Mouse (Mus musculus) ES-E14 (cell line): Measurements from ENCODE around the gene Olfml2a. TPM values are rescaled to one million over a fixed set of nuclear protein-coding genes. Genes with fewer than 3 reads are reported as not detected.
A peak's percentile ranks its signal among the peaks of the same experiment; 100 is the strongest.

Experiments used
- DNase-seq: peaks from one replicate; pipeline ENCODE4 v3.0.0-alpha.2; 2013; ENCODE audit warnings: low read depth, low spot score
- H3K27ac ChIP-seq: 2 replicates; pipeline ENCODE4 v1.5.1; 2012; ENCODE audit warnings: low read depth, mild to moderate bottlenecking, low read length, moderate library complexity, mixed read lengths; ENCODE audit not compliant: poor library complexity, insufficient read depth, severe bottlenecking
- H3K36me3 ChIP-seq: 2 replicates; pipeline ENCODE4 v1.6.1; 2012; ENCODE audit warnings: mild to moderate bottlenecking, low read length, moderate library complexity, mixed read lengths; ENCODE audit not compliant: control insufficient read depth, poor library complexity, insufficient read depth, severe bottlenecking
- H3K4me1 ChIP-seq, 2 experiments: fragments of 150-350 bp in 1 of 2; sonication (generic) in 1 of 2; 2 replicates each; pipeline ENCODE4 v1.6.1; 2012; ENCODE audit warnings: low read length in 2 of 2, mild to moderate bottlenecking in 1 of 2, mixed read lengths in 1 of 2; ENCODE audit not compliant: control insufficient read depth in 2 of 2, insufficient read depth in 2 of 2, poor library complexity in 1 of 2
- H3K4me3 ChIP-seq, 2 experiments: fragments of 150-350 bp in 1 of 2; sonication (generic) in 1 of 2; 2 replicates each; pipeline ENCODE4 v1.5.1; 2012; ENCODE audit warnings: low read length in 2 of 2, low read depth in 1 of 2, mild to moderate bottlenecking in 1 of 2, mixed read lengths in 1 of 2; ENCODE audit not compliant: insufficient read depth in 1 of 2, poor library complexity in 1 of 2, severe bottlenecking in 1 of 2
- H3K9ac ChIP-seq: 2 replicates; pipeline ENCODE4 v1.6.1; 2012; ENCODE audit warnings: low read depth, mild to moderate bottlenecking, low read length, mixed read lengths; ENCODE audit not compliant: poor library complexity, insufficient read depth, severe bottlenecking
- H3K9me3 ChIP-seq: fragments of 150-350 bp; sonication (generic); 2 replicates; pipeline ENCODE4 v1.6.1; 2012; ENCODE audit warnings: low read depth, mild to moderate bottlenecking, low read length; ENCODE audit not compliant: control insufficient read depth, insufficient read depth
- CHD2 ChIP-seq: IDR thresholded peaks from 2 replicates; pipeline ENCODE4 v1.6.1; 2014; ENCODE audit warnings: mild to moderate bottlenecking, low read depth, low read length, inconsistent platforms
- HCFC1 ChIP-seq: IDR thresholded peaks from 2 replicates; pipeline ENCODE4 v1.6.1; 2012; ENCODE audit warnings: low read length, inconsistent platforms, borderline replicate concordance; ENCODE audit not compliant: insufficient read depth
- MAFK ChIP-seq: IDR thresholded peaks from 2 replicates; pipeline ENCODE4 v1.6.1; 2014; ENCODE audit warnings: mild to moderate bottlenecking, low read depth, low read length, inconsistent platforms; ENCODE audit not compliant: insufficient read depth
- ZC3H11A ChIP-seq: IDR thresholded peaks from 2 replicates; pipeline ENCODE4 v1.6.1; 2012; ENCODE audit warnings: low read depth, mild to moderate bottlenecking, inconsistent platforms, low read length, borderline replicate concordance
- ZNF384 ChIP-seq: IDR thresholded peaks from 2 replicates; pipeline ENCODE4 v1.6.1; 2012; ENCODE audit warnings: low read depth, low read length, inconsistent platforms
- in situ Hi-C, 2 experiments: fragments of 600-800 bp; cut with MboI; formaldehyde crosslinking; loops; one replicate each; pipeline ENCODE4 v1.15.1; 2025; ENCODE audit warnings: low sequenced_read_pairs in 2 of 2, inconsistent platforms in 1 of 2; ENCODE audit not compliant: unreplicated experiment in 2 of 2
- total RNA-seq: library from RNA; depleted of rRNA; stranded (reverse); fragments of 300-350 nt; gene quantifications from 2 replicates; pipeline ENCODE4 v1.2.3, GENCODE M21; 2012

Gene Olfml2a
- total RNA-seq, 1 experiment, result 0.27 TPM

GRCm38 (mm10) chr2:38997386-38998374, 65.9 kb downstream of the Olfml2a start, which contains the start of gene Wdr38:
Gene Wdr38 (plus strand): TSS chr2:38997476.
- no peaks in the 10 kb centered on the region for H3K9me3 ChIP-seq
- peaks cover 0 to 13% of the 10 kb centered on the region in 2 experiments; a peak in 1 of 4 replicates for H3K4me1 ChIP-seq
- no peak within 1 kb of the TSS for H3K27ac ChIP-seq
- peak within 1 kb of the TSS; percentile 33; the same call in 1 of the 2 replicates for H3K9ac ChIP-seq
- peaks cover 28% of the 10 kb centered on the region for H3K36me3 ChIP-seq
- DNase-seq, result peak; percentile 69
- in situ Hi-C loops, result loop anchor here in 1 of 2 experiments (5.0 kb wide), 1 partner anchor 65 kb away; the partner anchor contains the start of gene Olfml2a
- peak within 1 kb of the TSS; percentile 27 to 65; a peak in 3 of 4 replicates for H3K4me3 ChIP-seq
- TF ChIP-seq MAFK, result no peak
- TF ChIP-seq ZC3H11A, result peak; percentile 41; the same call in 1 of the 2 replicates
- no peak for TF ChIP-seq HCFC1
- no peak for TF ChIP-seq ZNF384
- no peak for TF ChIP-seq CHD2

GRCm38 (mm10) chr2:38999381-38999780, 67.6 kb downstream of the Olfml2a start:
- peaks cover 45% of the 10 kb centered on the region for H3K36me3 ChIP-seq
- no peak overlapping the region for H3K27ac ChIP-seq
- H3K4me3 ChIP-seq, result no peak overlapping the region
- H3K4me1 ChIP-seq, result peaks cover 0 to 16% of the 10 kb centered on the region in 2 experiments; a peak in 1 of 4 replicates
- in situ Hi-C loops, result loop anchor here in 1 of 2 experiments (5.0 kb wide), 1 partner anchor 67 kb away; the partner anchor contains the start of gene Olfml2a
- H3K9me3 ChIP-seq, result no peaks in the 10 kb centered on the region
- TF ChIP-seq ZNF384 (no peak), ZC3H11A (no peak)
- no peak for DNase-seq
- no peak overlapping the region for H3K9ac ChIP-seq

GRCm38 (mm10) chr2:38999910-39000586, 68.3 kb downstream of the Olfml2a start:
- H3K9me3 ChIP-seq, result no peaks in the 10 kb centered on the region
- no peak for DNase-seq
- H3K36me3 ChIP-seq, result peaks cover 47% of the 10 kb centered on the region
- in situ Hi-C loops, result loop anchor here in 1 of 2 experiments (5.0 kb wide), 1 partner anchor 68 kb away; the partner anchor contains the start of gene Olfml2a
- H3K4me3 ChIP-seq, result no peak overlapping the region
- no peak overlapping the region for H3K9ac ChIP-seq
- H3K4me1 ChIP-seq, result peaks cover 0 to 16% of the 10 kb centered on the region in 2 experiments; a peak in 1 of 4 replicates
- no peak overlapping the region for H3K27ac ChIP-seq
- no peak for TF ChIP-seq ZNF384
- TF ChIP-seq CHD2, result peak; percentile 24; the same call in 1 of the 2 replicates

GRCm38 (mm10) chr2:39000587-39000919, 68.8 kb downstream of the Olfml2a start:
- H3K9ac ChIP-seq, result no peak overlapping the region
- DNase-seq, result no peak
- H3K9me3 ChIP-seq, result no peaks in the 10 kb centered on the region
- H3K4me3 ChIP-seq, result no peak overlapping the region
- peaks cover 47% of the 10 kb centered on the region for H3K36me3 ChIP-seq
- H3K27ac ChIP-seq, result no peak overlapping the region
- in situ Hi-C loops, result no loop called here
- TF ChIP-seq HCFC1 (no peak), ZC3H11A (no peak), ZNF384 (no peak), MAFK (no peak), CHD2 (no peak)
- H3K4me1 ChIP-seq, result peaks cover 0 to 16% of the 10 kb centered on the region in 2 experiments; a peak in 1 of 4 replicates
